Comparison of ENCODE assay signal across 8 mouse cellular contexts in the genomic region with DNA sequence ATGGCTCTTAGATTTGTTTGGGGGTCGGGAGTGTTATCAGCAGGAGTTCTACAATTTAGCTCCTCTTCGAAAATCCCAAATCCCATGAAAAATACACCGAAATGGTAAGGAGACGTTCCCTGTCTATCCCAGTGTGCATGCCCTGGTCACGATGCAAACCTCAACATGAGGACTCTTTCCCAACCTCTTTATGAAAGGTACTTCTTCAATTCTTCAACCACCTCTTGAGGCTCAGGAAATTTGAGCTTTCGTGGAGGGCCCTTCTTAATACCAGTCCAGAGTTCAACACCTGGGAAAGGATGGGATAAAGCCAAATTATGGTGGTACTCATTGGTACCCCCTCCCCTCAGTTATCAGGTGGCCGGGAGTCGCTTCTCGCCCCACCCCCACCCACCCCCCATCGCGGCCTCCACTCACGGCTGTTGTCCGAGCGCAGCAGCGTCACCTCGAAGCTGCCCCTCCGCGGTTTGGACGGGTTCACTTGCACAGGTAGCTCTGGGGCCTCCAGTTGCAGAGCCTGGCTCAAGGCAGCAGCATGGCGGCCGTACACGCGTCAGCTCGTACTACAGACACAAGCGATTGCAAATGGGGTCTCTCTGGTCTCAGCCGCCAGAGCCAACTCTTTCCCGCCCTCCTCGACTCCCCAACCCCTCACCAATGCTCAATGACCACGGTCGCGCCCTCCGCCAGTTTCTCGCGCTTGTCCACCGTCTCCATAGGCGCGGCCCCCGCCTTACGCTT. TPM values are rescaled to one million over a fixed set of nuclear protein-coding genes. Genes with fewer than 3 reads are reported as not detected.
DNase-seq lines count a peak whose midpoint lies in the region; ATAC-seq lines count a peak whose summit lies in the region.

No protein-coding gene starts in this region.

- peak; percentile 81 for ATAC-seq in kidney, embryonic 16.5 days (ENCODE audit: low FRiP score, low TSS enrichment)
- peak; percentile 76 for ATAC-seq in forebrain, embryonic 15.5 days (replicated peaks)
- peak; percentile 72 for ATAC-seq in limb, embryonic 15.5 days (ENCODE audit: insufficient number of reproducible peaks, low FRiP score, low TSS enrichment, low read depth)
- peak; percentile 88 for ATAC-seq in midbrain, embryonic 15.5 days (replicated peaks)

- peak overlapping the region; percentile 94 for H3K9ac ChIP-seq in kidney, embryonic 16.5 days (replicated peaks; ENCODE audit: low read length)
- H3K9ac ChIP-seq in forebrain, embryonic 15.5 days (replicated peaks): peak overlapping the region; percentile 93
- H3K9ac ChIP-seq in limb, embryonic 15.5 days: peak overlapping the region; percentile 83
- H3K9ac ChIP-seq in midbrain, embryonic 15.5 days: peak overlapping the region; percentile 88

- peak overlapping the region; percentile 98 for H3K27ac ChIP-seq in kidney, embryonic 16.5 days (ENCODE audit: low read length)
- peak overlapping the region; percentile 92 for H3K27ac ChIP-seq in forebrain, embryonic 15.5 days (replicated peaks)
- peak overlapping the region; percentile 91 for H3K27ac ChIP-seq in limb, embryonic 15.5 days
- H3K27ac ChIP-seq in midbrain, embryonic 15.5 days: peak overlapping the region; percentile 92

- DNase-seq in kidney, adult 9 months: no peak
- DNase-seq in adrenal gland, postnatal 25 days: peak; percentile 37
- no peak for DNase-seq in cerebellum, postnatal 14 days
- no peak for DNase-seq in thymus, postnatal 14 days

- no peaks in the 10 kb centered on the region for H3K27me3 ChIP-seq in kidney, embryonic 16.5 days (ENCODE audit: insufficient read depth, low read length)
- H3K27me3 ChIP-seq in forebrain, embryonic 15.5 days: no peaks in the 10 kb centered on the region
- no peaks in the 10 kb centered on the region for H3K27me3 ChIP-seq in limb, embryonic 15.5 days
- no peaks in the 10 kb centered on the region for H3K27me3 ChIP-seq in midbrain, embryonic 15.5 days (replicated peaks)

- peaks cover 15% of the 10 kb centered on the region for H3K4me1 ChIP-seq in kidney, embryonic 16.5 days (ENCODE audit: insufficient read depth, low read length)
- H3K4me1 ChIP-seq in forebrain, embryonic 15.5 days: peaks cover 22% of the 10 kb centered on the region
- H3K4me1 ChIP-seq in limb, embryonic 15.5 days: peaks cover 14% of the 10 kb centered on the region; the same call in 1 of the 2 replicates
- H3K4me1 ChIP-seq in midbrain, embryonic 15.5 days: peaks cover 16% of the 10 kb centered on the region

- peak overlapping the region; percentile 84 for H3K4me2 ChIP-seq in kidney, embryonic 16.5 days (replicated peaks; ENCODE audit: low read depth, low read length)
- H3K4me2 ChIP-seq in forebrain, embryonic 15.5 days (replicated peaks): peak overlapping the region; percentile 80
- peak overlapping the region; percentile 63 for H3K4me2 ChIP-seq in limb, embryonic 15.5 days
- peak overlapping the region; percentile 75 for H3K4me2 ChIP-seq in midbrain, embryonic 15.5 days

- 2% methylated on average over 39 of the region's 39 CpGs for WGBS in kidney, embryonic 16.5 days
- 2% methylated on average over 39 of the region's 39 CpGs for WGBS in forebrain, embryonic 15.5 days
- 3% methylated on average over 39 of the region's 39 CpGs for WGBS in limb, embryonic 15.5 days
- 2% methylated on average over 39 of the region's 39 CpGs for WGBS in midbrain, embryonic 15.5 days

- peaks cover 31% of the 10 kb centered on the region for H3K36me3 ChIP-seq in kidney, embryonic 16.5 days (ENCODE audit: insufficient read depth, low read length)
- peaks cover 30% of the 10 kb centered on the region for H3K36me3 ChIP-seq in forebrain, embryonic 15.5 days
- peaks cover 33% of the 10 kb centered on the region for H3K36me3 ChIP-seq in limb, embryonic 15.5 days
- H3K36me3 ChIP-seq in midbrain, embryonic 15.5 days (replicated peaks): peaks cover 23% of the 10 kb centered on the region

- H3K9me3 ChIP-seq in kidney, embryonic 16.5 days (ENCODE audit: low read length): no peaks in the 10 kb centered on the region
- no peaks in the 10 kb centered on the region for H3K9me3 ChIP-seq in forebrain, embryonic 15.5 days
- H3K9me3 ChIP-seq in limb, embryonic 15.5 days: no peaks in the 10 kb centered on the region
- no peaks in the 10 kb centered on the region for H3K9me3 ChIP-seq in midbrain, embryonic 15.5 days

- peak overlapping the region; percentile 92 for H3K4me3 ChIP-seq in kidney, embryonic 16.5 days (ENCODE audit: low read length)
- H3K4me3 ChIP-seq in forebrain, embryonic 15.5 days: peak overlapping the region; percentile 98
- H3K4me3 ChIP-seq in limb, embryonic 15.5 days: peak overlapping the region; percentile 80
- H3K4me3 ChIP-seq in midbrain, embryonic 15.5 days: peak overlapping the region; percentile 97

RNA-seq across cellular contexts. Expression of gene Selenoh, which starts 0.6 kb away (rescaled TPM):
- 304 and 332 TPM in 2 replicates for polyA plus RNA-seq in kidney, embryonic 16.5 days (2015; fragmentation: Nextera tagmentation; extraction: Ambion mirVana)
- total RNA-seq in adrenal gland, postnatal 25 days (2021): 36.4 and 54.0 TPM in 2 replicates
- polyA plus RNA-seq in forebrain, embryonic 15.5 days (2015; fragmentation: Nextera tagmentation; extraction: Ambion mirVana): 251 and 270 TPM in 2 replicates
- polyA plus RNA-seq in limb, embryonic 15.5 days (2015; fragmentation: Nextera tagmentation; extraction: Ambion mirVana): 211 and 227 TPM in 2 replicates
- polyA plus RNA-seq in midbrain, embryonic 15.5 days (2015; fragmentation: Nextera tagmentation; extraction: Ambion mirVana): 168 and 174 TPM in 2 replicates

RNA-seq across cellular contexts. Expression of gene Gm28635, which starts 7.8 kb away (rescaled TPM):
- not detected in 2 replicates for polyA plus RNA-seq in kidney, embryonic 16.5 days (2015; fragmentation: Nextera tagmentation; extraction: Ambion mirVana)
- not detected in 2 replicates for total RNA-seq in adrenal gland, postnatal 25 days (2021)
- not detected in 2 replicates for polyA plus RNA-seq in forebrain, embryonic 15.5 days (2015; fragmentation: Nextera tagmentation; extraction: Ambion mirVana)
- not detected in 2 replicates for polyA plus RNA-seq in limb, embryonic 15.5 days (2015; fragmentation: Nextera tagmentation; extraction: Ambion mirVana)
- polyA plus RNA-seq in midbrain, embryonic 15.5 days (2015; fragmentation: Nextera tagmentation; extraction: Ambion mirVana): not detected in 2 replicates

RNA-seq across cellular contexts. Expression of gene Med19, which starts 8.2 kb away (rescaled TPM):
- 39.2 and 42.6 TPM in 2 replicates for polyA plus RNA-seq in kidney, embryonic 16.5 days (2015; fragmentation: Nextera tagmentation; extraction: Ambion mirVana)
- total RNA-seq in adrenal gland, postnatal 25 days (2021): 23.0 and 26.8 TPM in 2 replicates
- 51.7 and 54.7 TPM in 2 replicates for polyA plus RNA-seq in forebrain, embryonic 15.5 days (2015; fragmentation: Nextera tagmentation; extraction: Ambion mirVana)
- polyA plus RNA-seq in limb, embryonic 15.5 days (2015; fragmentation: Nextera tagmentation; extraction: Ambion mirVana): 27.6 and 30.3 TPM in 2 replicates
- 49.5 and 50.1 TPM in 2 replicates for polyA plus RNA-seq in midbrain, embryonic 15.5 days (2015; fragmentation: Nextera tagmentation; extraction: Ambion mirVana)

RNA-seq across cellular contexts. Expression of gene Tmx2, which starts 8.9 kb away (rescaled TPM):
- polyA plus RNA-seq in kidney, embryonic 16.5 days (2015; fragmentation: Nextera tagmentation; extraction: Ambion mirVana): 202 and 216 TPM in 2 replicates
- total RNA-seq in adrenal gland, postnatal 25 days (2021): 137 and 147 TPM in 2 replicates
- polyA plus RNA-seq in forebrain, embryonic 15.5 days (2015; fragmentation: Nextera tagmentation; extraction: Ambion mirVana): 198 and 209 TPM in 2 replicates
- polyA plus RNA-seq in limb, embryonic 15.5 days (2015; fragmentation: Nextera tagmentation; extraction: Ambion mirVana): 95.2 and 98.7 TPM in 2 replicates
- 271 and 279 TPM in 2 replicates for polyA plus RNA-seq in midbrain, embryonic 15.5 days (2015; fragmentation: Nextera tagmentation; extraction: Ambion mirVana)

RNA-seq across cellular contexts. Expression of gene Btbd18, which starts 11.1 kb away (rescaled TPM):
- polyA plus RNA-seq in kidney, embryonic 16.5 days (2015; fragmentation: Nextera tagmentation; extraction: Ambion mirVana): 0.14 and 0.22 TPM in 2 replicates
- 0.18 and 0.38 TPM in 2 replicates for total RNA-seq in adrenal gland, postnatal 25 days (2021)
- 0.36 and 0.41 TPM in 2 replicates for polyA plus RNA-seq in forebrain, embryonic 15.5 days (2015; fragmentation: Nextera tagmentation; extraction: Ambion mirVana)
- 0.08 and 0.11 TPM in 2 replicates for polyA plus RNA-seq in limb, embryonic 15.5 days (2015; fragmentation: Nextera tagmentation; extraction: Ambion mirVana)
- polyA plus RNA-seq in midbrain, embryonic 15.5 days (2015; fragmentation: Nextera tagmentation; extraction: Ambion mirVana): 0.14 and 0.19 TPM in 2 replicates
